In the genomic region with DNA sequence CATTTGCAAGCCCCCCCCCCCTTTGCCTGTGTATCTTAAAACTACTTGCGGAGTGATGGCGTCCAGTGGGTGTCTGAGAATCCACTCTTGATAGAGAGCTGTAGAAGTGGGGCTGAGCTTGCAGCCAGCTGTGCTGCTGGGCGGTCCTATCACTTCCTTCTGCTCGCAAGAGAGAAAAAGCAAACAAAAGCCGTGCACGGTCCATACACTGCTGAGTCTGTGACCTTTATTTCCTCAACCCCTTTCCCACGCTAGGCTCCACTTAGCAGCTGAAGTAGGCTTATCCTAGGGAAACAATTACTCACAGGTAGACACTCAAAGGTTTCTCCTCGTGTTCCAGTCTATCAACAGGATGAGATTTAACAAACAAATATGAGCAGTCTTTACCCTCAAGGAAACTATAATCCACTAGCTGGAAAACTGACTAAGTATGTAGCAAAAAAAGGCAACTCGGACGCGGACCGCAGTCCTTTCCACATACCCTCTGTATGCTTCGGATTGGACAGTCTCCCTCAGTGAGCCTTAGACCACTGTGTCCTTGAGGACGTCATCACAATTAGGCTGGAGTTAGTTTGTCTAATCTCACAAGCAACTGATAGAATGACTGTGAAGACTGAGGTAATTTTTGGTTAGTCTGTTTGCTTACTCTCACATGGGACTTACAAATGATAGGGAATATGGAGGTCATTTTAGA, we compare ENCODE assay signal across 8 mouse cellular contexts.
DNase-seq lines count a peak whose midpoint lies in the region; ATAC-seq lines count a peak whose summit lies in the region.

No protein-coding gene starts in this region.

- DNase-seq in hindbrain, embryonic 11.5 days (ENCODE audit: low spot score), result peak; percentile 14
- no peak for DNase-seq in liver, embryonic 11.5 days (ENCODE audit: low spot score)
- no peak for DNase-seq in frontal cortex, postnatal 25 days (ENCODE audit: low spot score in 2 of 2)
- no peak for DNase-seq in left cerebral cortex, postnatal 4 days

- H3K9me3 ChIP-seq in embryonic facial prominence, embryonic 15.5 days (replicated peaks), result no peaks in the 10 kb centered on the region
- H3K9me3 ChIP-seq in hindbrain, embryonic 11.5 days (ENCODE audit: control insufficient read depth, low read length), result no peaks in the 10 kb centered on the region
- no peaks in the 10 kb centered on the region for H3K9me3 ChIP-seq in liver, embryonic 11.5 days (ENCODE audit: control insufficient read depth, low read length)
- no peaks in the 10 kb centered on the region for H3K9me3 ChIP-seq in midbrain, embryonic 15.5 days

- H3K27me3 ChIP-seq in embryonic facial prominence, embryonic 15.5 days, result no peaks in the 10 kb centered on the region
- H3K27me3 ChIP-seq in hindbrain, embryonic 11.5 days (ENCODE audit: control insufficient read depth, insufficient read depth, low read length), result no peaks in the 10 kb centered on the region
- no peaks in the 10 kb centered on the region for H3K27me3 ChIP-seq in liver, embryonic 11.5 days (replicated peaks; ENCODE audit: control insufficient read depth, insufficient read depth, low read length)
- H3K27me3 ChIP-seq in midbrain, embryonic 15.5 days (replicated peaks), result no peaks in the 10 kb centered on the region

- intact Hi-C loops in left cerebral cortex, postnatal 4 days (cut with DNase I), result no loop called here

- WGBS in embryonic facial prominence, embryonic 15.5 days, result 61% methylated on average over 14 of the region's 14 CpGs
- WGBS in hindbrain, embryonic 11.5 days, result 60% methylated on average over 14 of the region's 14 CpGs
- WGBS in liver, embryonic 11.5 days, result 62% methylated on average over 14 of the region's 14 CpGs
- WGBS in midbrain, embryonic 15.5 days, result 49% methylated on average over 14 of the region's 14 CpGs

- H3K4me2 ChIP-seq in embryonic facial prominence, embryonic 15.5 days (replicated peaks), result no peak overlapping the region
- no peak overlapping the region for H3K4me2 ChIP-seq in hindbrain, embryonic 11.5 days (replicated peaks; ENCODE audit: low read depth, low read length)
- H3K4me2 ChIP-seq in liver, embryonic 11.5 days, result peak overlapping the region; percentile 2; the same call in 1 of the 2 replicates
- H3K4me2 ChIP-seq in midbrain, embryonic 15.5 days, result no peak overlapping the region

- no peak overlapping the region for H3K4me3 ChIP-seq in embryonic facial prominence, embryonic 15.5 days (replicated peaks)
- no peak overlapping the region for H3K4me3 ChIP-seq in hindbrain, embryonic 11.5 days (ENCODE audit: low read depth, low read length)
- H3K4me3 ChIP-seq in liver, embryonic 11.5 days (ENCODE audit: low read depth, low read length), result no peak overlapping the region
- no peak overlapping the region for H3K4me3 ChIP-seq in midbrain, embryonic 15.5 days

- H3K4me1 ChIP-seq in embryonic facial prominence, embryonic 15.5 days, result no peaks in the 10 kb centered on the region
- no peaks in the 10 kb centered on the region for H3K4me1 ChIP-seq in hindbrain, embryonic 11.5 days (replicated peaks; ENCODE audit: control insufficient read depth, insufficient read depth, low read length)
- no peaks in the 10 kb centered on the region for H3K4me1 ChIP-seq in liver, embryonic 11.5 days (replicated peaks; ENCODE audit: control insufficient read depth, insufficient read depth, low read length)
- no peaks in the 10 kb centered on the region for H3K4me1 ChIP-seq in midbrain, embryonic 15.5 days

- H3K9ac ChIP-seq in embryonic facial prominence, embryonic 15.5 days, result no peak overlapping the region
- H3K9ac ChIP-seq in hindbrain, embryonic 11.5 days (ENCODE audit: low read depth, low read length), result no peak overlapping the region
- H3K9ac ChIP-seq in liver, embryonic 11.5 days (ENCODE audit: low read depth, low read length), result no peak overlapping the region
- no peak overlapping the region for H3K9ac ChIP-seq in midbrain, embryonic 15.5 days

- ATAC-seq in activated CD4-positive, CD25-positive, alpha-beta regulatory T cell, adult 4 months, result peak; percentile 75
- ATAC-seq in embryonic facial prominence, embryonic 15.5 days (ENCODE audit: insufficient number of reproducible peaks, low FRiP score, low TSS enrichment, low read depth), result no peak; the same call in 1 of the 2 replicates
- 0 out of 2 replicates have a peak, but pooled peaks have one; percentile 38 for ATAC-seq in hindbrain, embryonic 11.5 days (ENCODE audit: low FRiP score)
- peak; percentile 78 for ATAC-seq in liver, embryonic 11.5 days (replicated peaks; ENCODE audit: low FRiP score)
- 0 out of 2 replicates have a peak, but pooled peaks have one; percentile 56 for ATAC-seq in midbrain, embryonic 15.5 days (replicated peaks)
- ATAC-seq in cerebellum, adult (ENCODE audit: insufficient number of reproducible peaks, low FRiP score, low TSS enrichment), result no peak

- H3K27ac ChIP-seq in embryonic facial prominence, embryonic 15.5 days (replicated peaks), result 0 out of 2 replicates have a peak overlapping the region, but pooled peaks have one; percentile 48
- no peak overlapping the region for H3K27ac ChIP-seq in hindbrain, embryonic 11.5 days (ENCODE audit: low read depth, low read length)
- H3K27ac ChIP-seq in liver, embryonic 11.5 days (ENCODE audit: low read depth, low read length), result no peak overlapping the region
- 0 out of 2 replicates have a peak overlapping the region, but pooled peaks have one; percentile 17 for H3K27ac ChIP-seq in midbrain, embryonic 15.5 days

- H3K36me3 ChIP-seq in embryonic facial prominence, embryonic 15.5 days, result no peaks in the 10 kb centered on the region
- H3K36me3 ChIP-seq in hindbrain, embryonic 11.5 days (ENCODE audit: control insufficient read depth, insufficient read depth, low read length), result 0 out of 2 replicates have a peak, but pooled peaks cover 3% of the 10 kb centered on the region
- no peaks in the 10 kb centered on the region for H3K36me3 ChIP-seq in liver, embryonic 11.5 days (ENCODE audit: control insufficient read depth, insufficient read depth, low read length)
- H3K36me3 ChIP-seq in midbrain, embryonic 15.5 days (replicated peaks), result no peaks in the 10 kb centered on the region

Comparison
In these comparisons a context has a peak if more than half of its experiments do, and no peak if none do; other contexts are left out.
1. ATAC-seq: peak in activated CD4-positive, CD25-positive, alpha-beta regulatory T cell, adult 4 months (single experiment), hindbrain, embryonic 11.5 days (single experiment), liver, embryonic 11.5 days (single experiment) and midbrain, embryonic 15.5 days (single experiment); none in embryonic facial prominence, embryonic 15.5 days (single experiment) and cerebellum, adult (single experiment).
2. H3K27ac ChIP-seq: peak in embryonic facial prominence, embryonic 15.5 days (single experiment) and midbrain, embryonic 15.5 days (single experiment); none in hindbrain, embryonic 11.5 days (single experiment) and liver, embryonic 11.5 days (single experiment).